Mouse (Mus musculus) testis, adult 2 months (tissue): ENCODE measurements around the gene 2810006K23Rik.

ENCODE experiments used
- CTCF ChIP-seq: fragments of 200-500 bp; IDR thresholded peaks from 2 replicates; pipeline ENCODE4 v1.5.1; 2012; ENCODE audit warnings: low read depth, mild to moderate bottlenecking, inconsistent platforms, low read length, moderate library complexity; ENCODE audit not compliant: control insufficient read depth, insufficient read depth, insufficient replicate concordance
- POLR2A ChIP-seq: fragments of 200-500 bp; IDR thresholded peaks from 2 replicates; pipeline ENCODE4 v1.6.1; 2012; ENCODE audit warnings: low read depth, mild to moderate bottlenecking, inconsistent platforms, low read length, moderate library complexity; ENCODE audit not compliant: control insufficient read depth

DNA sequence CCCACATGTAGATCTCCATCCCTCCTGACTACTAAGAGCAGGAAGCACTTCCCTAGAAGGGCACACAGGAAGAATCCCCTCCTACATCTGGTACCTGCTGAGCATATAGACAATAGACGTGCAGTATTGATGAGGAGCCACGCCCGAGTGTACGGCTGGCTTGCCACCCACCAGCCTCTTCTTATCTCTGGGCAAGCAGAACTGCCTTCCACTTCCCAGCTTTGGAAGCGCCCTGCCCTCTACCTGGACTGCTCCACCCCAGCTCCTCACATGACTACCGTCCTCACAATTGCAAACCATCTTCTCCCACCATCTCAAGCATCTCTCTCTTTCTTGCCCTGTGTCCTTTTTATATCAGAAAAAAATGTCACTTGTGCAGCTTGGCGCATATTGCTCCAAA, 10.2 kb upstream of the 2810006K23Rik start:
- TF ChIP-seq CTCF (no peak), POLR2A (no peak)
